Mouse (Mus musculus) heart, embryonic 16.5 days (tissue): ENCODE results near the gene Dcakd. TPM values are rescaled to one million over a fixed set of nuclear protein-coding genes. Genes with fewer than 3 reads are reported as not detected.
A peak's percentile ranks its signal among the peaks of the same experiment; 100 is the strongest.

Experiments
- ATAC-seq: fragments of 200-750 bp; cut with Nextera tagmentation; replicated peaks from 2 replicates; pipeline ENCODE4 v1.8.0; 2017; ENCODE audit warnings: moderate number of reproducible peaks; ENCODE audit not compliant: insufficient read depth, low FRiP score; ENCODE audit errors: extremely low read depth
- H3K27ac ChIP-seq: fragments of 300-500 bp; sonication (generic); 2 replicates; pipeline ENCODE4 v1.5.1; 2014; ENCODE audit warnings: mild to moderate bottlenecking, low read length, control low read depth, moderate library complexity
- H3K27me3 ChIP-seq: fragments of 300-500 bp; sonication (generic); 2 replicates; pipeline ENCODE4 v1.6.1; 2014; ENCODE audit warnings: low read length, mixed read lengths; ENCODE audit not compliant: control insufficient read depth, insufficient read depth
- H3K36me3 ChIP-seq: fragments of 300-500 bp; sonication (generic); 2 replicates; pipeline ENCODE4 v1.6.1; 2014; ENCODE audit not compliant: control insufficient read depth, insufficient read depth
- H3K4me1 ChIP-seq: fragments of 300-500 bp; sonication (generic); 2 replicates; pipeline ENCODE4 v1.6.1; 2014; ENCODE audit warnings: low read length, mixed read lengths; ENCODE audit not compliant: control insufficient read depth, insufficient read depth
- H3K4me2 ChIP-seq: fragments of 300-500 bp; sonication (generic); 2 replicates; pipeline ENCODE4 v1.6.1; 2014; ENCODE audit warnings: low read depth, mild to moderate bottlenecking, control low read depth, low read length
- H3K4me3 ChIP-seq: fragments of 300-500 bp; sonication (generic); 2 replicates; pipeline ENCODE4 v1.5.1; 2014; ENCODE audit warnings: mild to moderate bottlenecking, control low read depth, low read length
- H3K9ac ChIP-seq: fragments of 300-500 bp; sonication (generic); 2 replicates; pipeline ENCODE4 v1.6.1; 2014; ENCODE audit warnings: low read length, control low read depth
- H3K9me3 ChIP-seq: fragments of 300-500 bp; sonication (generic); replicated peaks from 2 replicates; pipeline ENCODE4 v1.6.1; 2016; ENCODE audit warnings: low read length; ENCODE audit not compliant: control insufficient read depth
- WGBS: fragments of 180-500 bp; shearing (Covaris S2); extraction: QIAGEN DNeasy Blood & Tissue Kit; methylation state at CpG from one replicate; pipeline ENCODE4 v1.1.7; 2014; 5-methylcytosine and 5-hydroxymethylcytosine counted together
- polyA plus RNA-seq: library from polyadenylated mRNA; unstranded; fragments of >200 nt; fragmentation: Nextera tagmentation; extraction: Ambion mirVana; gene quantifications from 2 replicates; pipeline ENCODE4 v1.2.1, GENCODE M21; 2015

Dcakd gene
- polyA plus RNA-seq, 1 experiment from 2014 or later = 66.9 TPM

DNA sequence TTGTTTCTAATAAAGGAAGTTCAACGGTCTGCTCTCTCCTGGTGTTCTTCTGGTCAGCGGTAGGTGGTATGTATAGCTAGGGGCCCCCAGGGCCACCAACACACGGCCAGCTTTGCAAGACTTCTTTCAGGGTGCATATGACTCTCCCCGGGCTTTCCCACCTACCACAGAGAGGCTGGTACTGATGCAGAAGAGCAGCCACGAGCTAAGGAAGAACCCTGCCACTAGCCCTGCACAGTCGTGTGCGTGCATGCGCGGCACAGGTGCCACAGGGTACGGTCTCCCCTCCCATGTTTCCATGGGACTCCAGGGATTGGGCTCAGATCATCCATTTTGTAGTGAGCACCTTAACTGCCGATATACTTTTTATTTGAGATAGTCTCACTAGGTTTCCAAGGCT, 40.8 kb upstream of the Dcakd start:
- Histone ChIP-seq H3K4me2 (no peak overlapping the region), H3K4me3 (no peak overlapping the region), H3K9ac (no peak overlapping the region), H3K4me1 (peaks cover 20% of the 10 kb centered on the region), H3K9me3 (no peaks in the 10 kb centered on the region), H3K27ac (no peak overlapping the region), H3K36me3 (peaks cover 48% of the 10 kb centered on the region), H3K27me3 (no peaks in the 10 kb centered on the region)
- no peak for ATAC-seq
- WGBS = 91% methylated on average over 11 of the region's 11 CpGs

DNA sequence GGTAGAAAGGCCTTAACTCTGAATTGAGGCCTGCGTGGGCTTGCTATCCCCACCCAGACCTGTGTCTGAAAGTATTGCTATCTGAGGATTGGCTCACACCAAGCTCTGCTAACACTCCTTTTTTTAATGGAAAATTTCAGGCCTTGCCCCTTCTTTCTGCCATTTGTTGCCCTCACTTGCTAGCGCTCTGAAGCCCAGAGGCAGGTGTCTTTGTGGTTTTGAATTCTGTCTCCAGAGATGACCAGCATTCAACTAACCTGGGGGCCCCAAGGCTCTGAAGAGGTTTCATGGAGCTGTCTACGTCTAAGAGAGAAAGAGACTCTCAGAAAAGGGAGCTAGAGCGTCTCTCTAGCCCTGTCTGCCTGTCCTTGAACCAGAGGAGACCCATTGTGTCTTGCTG, 40.1 kb upstream of the Dcakd start:
- Histone ChIP-seq H3K27ac (peak overlapping the region; percentile 40), H3K9me3 (no peaks in the 10 kb centered on the region), H3K4me2 (no peak overlapping the region), H3K27me3 (no peaks in the 10 kb centered on the region), H3K4me1 (peaks cover 16% of the 10 kb centered on the region), H3K9ac (no peak overlapping the region), H3K36me3 (peaks cover 53% of the 10 kb centered on the region), H3K4me3 (no peak overlapping the region)
- 94% methylated on average over 4 of the region's 4 CpGs for WGBS
- no peak for ATAC-seq

DNA sequence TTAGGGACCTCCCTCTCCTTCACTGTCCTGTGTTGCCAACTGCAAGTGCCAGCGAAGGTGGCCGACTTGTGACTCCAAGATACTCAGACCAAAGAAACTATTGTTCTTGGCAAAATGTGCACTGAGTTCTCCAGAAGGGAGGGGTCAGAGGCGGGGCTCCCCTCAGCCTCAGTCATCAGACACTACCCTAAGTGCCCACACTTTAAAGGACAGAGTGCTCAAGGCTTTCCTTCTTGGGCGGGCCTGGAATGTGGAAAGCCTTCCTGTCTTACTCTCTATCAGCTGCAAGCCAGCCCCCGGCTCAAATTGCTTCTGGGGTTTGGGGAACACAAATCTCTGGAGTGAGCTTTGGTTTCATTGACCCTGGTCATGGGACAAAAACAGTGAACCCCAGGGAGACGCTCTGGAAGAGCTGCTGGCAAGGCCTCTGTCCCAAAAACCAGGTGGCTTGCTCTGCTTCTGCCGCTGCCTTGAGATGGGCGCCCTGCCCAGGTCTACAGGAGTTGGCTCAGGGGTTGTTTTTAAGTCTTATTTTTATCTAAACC, 39.4 kb upstream of the Dcakd start:
- Histone ChIP-seq H3K27me3 (no peaks in the 10 kb centered on the region), H3K9me3 (no peaks in the 10 kb centered on the region), H3K27ac (peak overlapping the region; percentile 40), H3K9ac (no peak overlapping the region), H3K4me3 (no peak overlapping the region), H3K4me1 (peaks cover 16% of the 10 kb centered on the region), H3K36me3 (peaks cover 58% of the 10 kb centered on the region), H3K4me2 (no peak overlapping the region)
- 47% methylated on average over 8 of the region's 8 CpGs for WGBS
- ATAC-seq = peak; percentile 66

GRCm38 (mm10) chr11:103067051-103067361, 38.9 kb upstream of the Dcakd start:
- H3K4me3 ChIP-seq = no peak overlapping the region
- H3K36me3 ChIP-seq = peaks cover 58% of the 10 kb centered on the region
- WGBS = 75% methylated on average over 6 of the region's 6 CpGs
- no peaks in the 10 kb centered on the region for H3K27me3 ChIP-seq
- H3K9me3 ChIP-seq = no peaks in the 10 kb centered on the region
- no peak for ATAC-seq
- peak overlapping the region; percentile 40; the same call in 1 of the 2 replicates for H3K27ac ChIP-seq
- H3K4me2 ChIP-seq = no peak overlapping the region
- H3K9ac ChIP-seq = no peak overlapping the region
- H3K4me1 ChIP-seq = peaks cover 19% of the 10 kb centered on the region

GRCm38 (mm10) chr11:103066191-103067050, 38.3 kb upstream of the Dcakd start:
- no peak for ATAC-seq
- no peak overlapping the region for H3K4me2 ChIP-seq
- H3K9ac ChIP-seq = no peak overlapping the region

DNA sequence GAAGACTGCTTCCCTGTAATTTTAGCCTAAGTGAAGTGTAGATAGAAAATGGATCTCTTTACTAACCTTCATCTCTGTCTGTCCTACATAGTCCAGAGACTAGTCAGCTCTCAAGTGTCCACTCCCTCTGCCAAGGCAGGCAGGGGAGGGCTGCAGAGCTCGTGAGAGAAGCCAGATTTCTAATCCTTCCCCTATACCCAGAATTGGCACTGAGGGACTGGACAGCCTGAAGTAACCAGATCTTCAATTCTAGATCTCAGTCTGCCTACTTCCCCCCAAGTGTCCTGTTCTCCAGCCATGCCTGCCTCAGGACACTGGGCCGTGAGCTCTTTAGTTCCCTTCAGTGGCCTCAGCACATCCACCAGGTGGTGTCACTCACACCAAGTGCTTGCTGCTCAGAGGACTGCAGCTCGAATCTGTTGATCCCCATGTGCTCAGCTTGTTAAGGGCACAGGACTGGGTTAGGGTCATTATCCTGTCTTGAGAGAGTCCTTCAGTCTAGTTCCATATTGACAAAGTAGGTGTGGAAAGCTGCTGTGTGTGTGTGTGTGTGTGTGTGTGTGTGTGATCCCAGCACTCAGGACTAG, 30.5 kb upstream of the Dcakd start:
- WGBS = 50% methylated on average over 3 of the region's 3 CpGs

More at GRCm38 (mm10) chr11:103066191-103067050, 38.3 kb upstream of the Dcakd start:
- Histone ChIP-seq H3K36me3 (peaks cover 58% of the 10 kb centered on the region), H3K27me3 (no peaks in the 10 kb centered on the region), H3K4me1 (peaks cover 24% of the 10 kb centered on the region), H3K4me3 (no peak overlapping the region), H3K27ac (no peak overlapping the region; the same call in 1 of the 2 replicates), H3K9me3 (no peaks in the 10 kb centered on the region)
- WGBS = 90% methylated on average over 14 of the region's 14 CpGs

DNA sequence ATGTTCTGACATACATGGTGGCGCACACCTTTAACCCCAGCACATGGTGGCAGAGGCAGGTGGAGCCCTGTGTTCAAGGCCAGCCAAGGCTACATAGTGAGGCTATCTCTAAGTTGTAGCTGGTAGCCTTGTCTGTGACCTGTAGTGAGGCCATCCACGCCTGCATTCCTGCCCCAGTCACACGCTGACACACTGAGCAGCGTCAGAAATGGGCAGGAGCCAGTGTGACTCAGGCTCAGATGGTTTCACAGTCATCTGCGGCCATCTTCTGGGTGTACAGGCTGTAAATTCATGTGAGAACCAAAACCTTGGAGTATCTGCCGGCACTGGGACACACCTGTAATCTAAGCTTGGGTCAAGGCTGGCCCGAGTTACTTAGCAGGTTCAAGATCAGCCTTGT, 28.5 kb upstream of the Dcakd start:
- no peak overlapping the region for H3K4me3 ChIP-seq
- H3K27me3 ChIP-seq = no peaks in the 10 kb centered on the region
- peaks cover 38% of the 10 kb centered on the region for H3K36me3 ChIP-seq
- no peaks in the 10 kb centered on the region for H3K9me3 ChIP-seq
- H3K27ac ChIP-seq = no peak overlapping the region
- 93% methylated on average over 7 of the region's 7 CpGs for WGBS
- peaks cover 24% of the 10 kb centered on the region for H3K4me1 ChIP-seq
- ATAC-seq = no peak
- no peak overlapping the region for H3K9ac ChIP-seq
- no peak overlapping the region for H3K4me2 ChIP-seq

More for the DNA sequence above, 30.5 kb upstream of the Dcakd start:
- no peak overlapping the region for H3K4me3 ChIP-seq
- H3K36me3 ChIP-seq = peaks cover 44% of the 10 kb centered on the region
- peaks cover 14% of the 10 kb centered on the region for H3K4me1 ChIP-seq
- H3K27ac ChIP-seq = peak overlapping the region; percentile 68
- no peak overlapping the region for H3K9ac ChIP-seq
- no peaks in the 10 kb centered on the region for H3K27me3 ChIP-seq
- H3K9me3 ChIP-seq = no peaks in the 10 kb centered on the region
- no peak for ATAC-seq
- no peak overlapping the region for H3K4me2 ChIP-seq

DNA sequence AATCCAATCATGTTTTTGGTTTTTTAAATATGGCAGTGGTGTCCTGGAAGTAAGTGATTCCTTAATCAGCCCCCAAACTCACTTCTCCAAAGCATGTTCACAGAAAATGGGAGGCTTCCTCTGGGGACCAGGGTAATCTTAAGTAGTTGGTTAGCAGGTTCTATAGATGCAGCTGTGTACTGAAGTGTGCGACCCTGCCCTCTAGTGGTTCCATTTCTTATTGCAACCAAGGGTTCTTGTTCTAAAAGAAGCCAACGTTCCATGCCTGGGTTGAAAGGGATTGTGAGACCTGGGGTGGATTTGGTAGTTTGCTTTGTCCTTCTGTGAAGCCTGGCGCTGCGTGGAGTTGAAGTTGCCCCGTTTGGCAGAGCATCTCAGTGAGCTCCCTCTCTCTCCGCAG, 26.7 kb upstream of the Dcakd start:
- no peak for ATAC-seq
- H3K27me3 ChIP-seq = no peaks in the 10 kb centered on the region
- H3K4me1 ChIP-seq = peaks cover 26% of the 10 kb centered on the region
- no peak overlapping the region for H3K9ac ChIP-seq
- peaks cover 29% of the 10 kb centered on the region for H3K36me3 ChIP-seq
- WGBS = 45% methylated on average over 6 of the region's 6 CpGs
- H3K27ac ChIP-seq = no peak overlapping the region
- no peaks in the 10 kb centered on the region for H3K9me3 ChIP-seq
- H3K4me3 ChIP-seq = no peak overlapping the region
- H3K4me2 ChIP-seq = no peak overlapping the region
